Mouse (Mus musculus): ENCODE data around the gene Osbpl7.

Gene Osbpl7

GRCm38 (mm10) chr11:97050216-97050943 is at the start of gene Osbpl7:
Gene Osbpl7, plus strand, starts transcription at chr11:97050628.
- peak; percentile 78 for DNase-seq

GRCm38 (mm10) chr11:97003170-97003569 is 47.3 kb upstream of the Osbpl7 start:
- DNase-seq = no peak

DNA sequence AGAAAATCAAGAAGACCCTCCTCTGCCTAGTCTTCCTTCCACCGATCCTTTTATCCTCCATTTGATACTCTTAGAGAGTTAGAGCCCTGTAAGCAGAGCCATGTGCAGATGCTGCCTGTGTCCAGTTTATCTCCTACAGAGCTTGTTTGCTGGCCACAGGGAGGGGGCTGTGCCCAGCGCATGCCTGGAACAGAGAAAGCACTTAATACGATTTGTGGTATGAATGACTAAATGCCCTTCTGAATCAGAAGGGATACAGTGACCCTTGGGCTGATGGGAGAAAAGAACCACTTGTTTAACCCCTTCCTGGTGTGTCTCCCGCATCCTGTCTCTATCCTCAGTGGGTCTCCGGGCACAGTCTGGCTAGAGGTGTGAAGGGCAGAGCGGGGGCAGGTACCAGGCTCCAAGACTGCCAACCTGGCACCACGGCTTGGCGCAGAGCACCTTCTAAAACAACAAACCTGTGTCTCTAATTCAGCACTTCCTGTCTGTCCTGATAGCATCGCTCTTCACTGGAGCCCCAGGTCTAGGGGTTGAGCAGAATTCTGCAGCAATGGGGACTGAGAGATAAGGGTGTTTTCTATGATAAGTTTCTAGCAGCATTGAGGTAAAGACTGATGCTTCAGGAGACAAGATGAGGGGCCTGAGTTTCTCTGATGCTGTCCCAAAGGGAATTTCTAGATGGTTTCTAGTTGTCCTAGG is 43.2 kb upstream of the Osbpl7 start:
- no peak for DNase-seq

DNA sequence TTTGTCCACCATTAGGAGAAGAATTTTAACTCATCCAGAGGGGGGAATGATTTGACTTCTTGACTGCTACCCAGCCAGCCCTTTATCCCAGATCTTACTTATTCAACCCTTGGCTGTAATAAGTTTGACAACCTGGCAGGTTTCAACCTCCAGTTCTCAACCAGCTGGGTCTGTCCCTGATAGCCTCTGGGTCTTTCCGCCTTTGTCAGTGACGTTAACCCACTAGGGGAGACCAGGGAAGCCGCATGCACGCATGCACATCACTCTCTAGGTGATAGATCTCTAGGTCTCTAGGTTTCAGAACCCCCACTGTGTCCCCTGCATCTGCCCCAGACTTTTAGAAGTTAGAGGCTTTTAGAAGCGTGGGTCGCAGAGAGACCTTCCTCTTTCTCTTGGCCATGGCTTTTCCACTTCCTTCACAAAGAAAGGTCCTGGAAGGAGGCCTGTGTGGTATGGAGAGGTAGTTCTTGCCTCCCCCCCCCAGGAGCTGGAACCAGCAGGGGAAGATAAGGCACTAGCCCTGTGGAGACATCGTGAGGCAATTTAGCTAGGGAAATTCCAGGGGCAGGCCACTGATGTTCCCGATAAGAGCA is 41.1 kb upstream of the Osbpl7 start:
- DNase-seq = no peak

GRCm38 (mm10) chr11:97013121-97013670 is 37.2 kb upstream of the Osbpl7 start, which contains the start of gene Sp6:
Gene Sp6, plus strand, starts transcription at chr11:97013394.
- no peak for DNase-seq

DNA sequence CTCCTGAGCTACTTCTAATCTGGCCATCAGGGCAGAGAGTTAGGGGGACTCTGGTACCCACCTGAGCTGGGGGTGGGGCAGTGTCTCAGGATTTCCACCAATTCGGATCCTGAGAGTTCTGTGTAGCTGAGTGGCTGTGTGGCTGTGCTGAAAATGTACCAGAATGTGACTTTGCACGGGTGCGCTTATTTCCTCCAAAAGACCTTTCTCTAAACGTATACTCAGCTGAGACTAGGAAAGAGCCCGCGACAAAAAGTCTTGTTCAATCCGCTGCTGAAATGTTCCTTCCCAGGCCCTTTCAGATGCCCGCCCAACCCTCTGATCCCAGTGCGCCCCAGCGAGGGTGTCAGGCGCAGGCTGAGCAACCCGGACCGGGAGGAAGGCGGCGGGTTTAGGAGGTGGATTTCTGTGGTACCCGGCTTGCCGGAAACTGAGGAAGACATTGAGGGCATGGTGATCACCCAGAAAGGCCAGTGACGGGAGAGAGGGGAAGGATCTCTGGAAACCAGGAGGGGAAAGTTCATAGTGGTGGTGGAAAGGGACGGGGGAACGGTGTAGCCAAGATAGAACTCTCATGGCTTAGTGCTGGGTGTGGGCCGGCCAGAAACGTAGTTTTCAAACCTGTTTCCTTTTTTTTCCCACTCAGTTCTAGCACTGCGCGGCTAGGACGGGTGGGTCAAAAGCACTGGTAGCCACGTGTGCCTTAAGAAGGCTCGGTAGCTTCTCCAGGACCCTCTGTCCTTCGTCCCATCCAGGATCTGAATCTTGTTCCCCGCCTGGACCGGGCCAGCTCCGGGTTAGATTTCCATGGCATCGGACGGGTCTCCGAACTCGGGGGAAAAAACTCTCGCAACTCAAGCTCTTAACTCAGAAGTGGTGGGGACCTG is 32.5 kb upstream of the Osbpl7 start:
- DNase-seq = no peak

DNA sequence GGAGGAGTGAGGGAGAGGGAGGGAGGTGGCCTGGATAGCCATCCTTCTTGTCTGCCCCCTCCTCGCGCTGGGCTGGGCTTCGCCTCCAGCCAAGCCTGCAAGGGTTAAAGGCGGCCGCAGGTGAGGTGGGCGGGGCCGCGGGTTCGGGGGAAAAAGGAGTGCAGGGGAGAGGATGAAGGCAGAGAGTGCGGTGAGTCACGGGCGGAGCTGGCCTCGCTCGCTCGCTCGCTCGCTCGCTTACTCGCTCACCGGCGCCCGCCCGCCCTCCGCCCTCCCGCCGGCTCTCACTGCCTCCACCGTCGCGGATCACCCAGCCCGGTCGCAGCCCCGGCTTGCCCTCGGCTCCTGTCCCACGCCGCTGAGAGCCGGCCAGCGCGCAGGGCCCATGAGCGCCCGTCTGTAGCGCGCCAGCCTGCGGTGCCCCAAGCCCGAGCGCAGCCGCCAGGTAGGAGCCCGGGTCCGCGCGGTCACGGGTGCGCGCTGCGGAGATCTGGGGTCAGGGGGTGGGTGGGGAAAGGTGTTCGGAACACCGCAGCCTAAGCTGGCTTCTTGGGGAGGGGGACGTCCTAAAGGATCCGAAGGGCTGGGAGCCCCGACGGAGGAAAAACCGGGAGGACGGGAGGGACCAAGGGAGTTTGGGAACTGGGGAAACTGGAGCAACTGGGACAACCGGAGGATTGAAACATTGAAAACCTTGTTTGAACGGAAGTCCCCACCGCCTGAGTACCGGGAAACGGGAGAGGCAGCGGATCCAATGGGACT is 31.7 kb upstream of the Osbpl7 start:
- DNase-seq = no peak

DNA sequence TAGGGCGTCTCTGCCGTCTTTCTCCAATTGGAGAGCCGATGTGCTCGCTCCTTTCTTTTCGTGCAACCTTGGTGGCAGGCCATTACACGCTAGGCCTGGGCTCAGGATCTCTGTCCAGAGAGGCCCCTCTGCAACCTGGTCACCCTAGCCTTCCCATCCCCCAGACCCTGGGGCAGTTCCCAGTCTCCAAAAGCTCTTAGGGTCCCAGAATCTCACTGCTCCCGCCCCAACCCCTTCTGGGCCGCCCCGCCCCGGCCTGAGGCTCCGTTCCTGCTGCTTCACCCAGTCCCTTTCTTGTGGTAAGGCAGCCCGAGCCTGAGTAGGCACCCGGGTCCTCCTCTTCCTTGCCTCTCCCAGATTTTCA is 31.1 kb upstream of the Osbpl7 start:
- no peak for DNase-seq

DNA sequence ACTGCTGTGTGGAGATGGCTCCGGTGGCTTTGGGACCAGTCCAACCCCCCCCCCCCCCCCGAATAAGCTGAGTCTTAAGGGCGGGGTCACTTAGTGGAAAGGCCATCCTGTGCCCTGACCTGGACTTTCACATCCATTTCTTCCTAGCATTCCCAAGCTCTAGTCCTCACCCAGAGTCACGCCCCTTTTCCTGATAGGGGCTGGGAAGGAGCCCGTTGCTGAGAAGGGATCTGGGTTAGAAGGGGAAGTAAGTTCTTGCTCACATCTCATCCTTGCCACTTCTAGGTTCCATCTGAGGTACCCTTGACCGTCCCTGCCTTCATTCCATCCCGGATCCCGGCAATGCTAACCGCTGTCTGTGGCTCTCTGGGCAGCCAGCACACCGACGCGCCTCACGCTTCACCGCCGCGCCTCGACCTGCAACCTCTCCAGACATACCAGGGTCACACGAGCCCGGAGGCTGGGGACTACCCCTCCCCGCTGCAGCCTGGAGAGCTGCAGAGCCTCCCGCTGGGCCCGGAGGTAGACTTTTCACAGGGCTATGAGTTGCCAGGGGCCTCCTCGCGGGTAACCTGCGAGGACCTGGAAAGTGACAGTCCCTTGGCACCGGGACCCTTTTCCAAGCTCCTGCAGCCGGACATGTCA is 29.2 kb upstream of the Osbpl7 start:
- no peak for DNase-seq

DNA sequence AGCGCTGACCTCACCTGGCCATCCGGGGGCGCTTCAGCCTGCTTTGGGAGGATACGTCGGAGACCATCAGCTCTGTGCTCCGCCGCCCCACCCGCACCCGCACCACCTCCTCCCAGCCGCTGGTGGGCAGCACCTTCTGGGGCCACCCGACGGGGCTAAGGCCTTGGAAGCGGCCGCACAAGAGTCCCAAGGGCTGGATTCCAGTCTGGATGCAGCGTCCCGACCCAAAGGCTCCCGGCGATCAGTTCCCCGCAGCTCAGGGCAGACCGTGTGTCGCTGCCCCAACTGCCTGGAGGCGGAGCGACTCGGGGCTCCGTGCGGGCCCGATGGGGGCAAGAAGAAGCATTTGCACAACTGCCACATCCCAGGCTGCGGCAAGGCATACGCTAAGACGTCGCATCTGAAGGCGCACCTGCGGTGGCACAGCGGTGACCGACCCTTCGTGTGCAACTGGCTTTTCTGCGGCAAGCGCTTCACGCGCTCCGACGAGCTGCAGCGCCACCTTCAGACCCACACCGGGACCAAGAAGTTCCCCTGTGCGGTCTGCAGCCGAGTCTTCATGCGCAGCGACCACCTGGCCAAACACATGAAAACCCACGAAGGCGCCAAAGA is 28.4 kb upstream of the Osbpl7 start:
- peak; percentile 75 for DNase-seq

- no peak for DNase-seq
Observed at GRCm38 (mm10) chr11:97024977-97025376, 25.5 kb upstream of the Osbpl7 start.

GRCm38 (mm10) chr11:97025721-97026344 is 24.6 kb upstream of the Osbpl7 start:
- peak; percentile 88 for DNase-seq

DNA sequence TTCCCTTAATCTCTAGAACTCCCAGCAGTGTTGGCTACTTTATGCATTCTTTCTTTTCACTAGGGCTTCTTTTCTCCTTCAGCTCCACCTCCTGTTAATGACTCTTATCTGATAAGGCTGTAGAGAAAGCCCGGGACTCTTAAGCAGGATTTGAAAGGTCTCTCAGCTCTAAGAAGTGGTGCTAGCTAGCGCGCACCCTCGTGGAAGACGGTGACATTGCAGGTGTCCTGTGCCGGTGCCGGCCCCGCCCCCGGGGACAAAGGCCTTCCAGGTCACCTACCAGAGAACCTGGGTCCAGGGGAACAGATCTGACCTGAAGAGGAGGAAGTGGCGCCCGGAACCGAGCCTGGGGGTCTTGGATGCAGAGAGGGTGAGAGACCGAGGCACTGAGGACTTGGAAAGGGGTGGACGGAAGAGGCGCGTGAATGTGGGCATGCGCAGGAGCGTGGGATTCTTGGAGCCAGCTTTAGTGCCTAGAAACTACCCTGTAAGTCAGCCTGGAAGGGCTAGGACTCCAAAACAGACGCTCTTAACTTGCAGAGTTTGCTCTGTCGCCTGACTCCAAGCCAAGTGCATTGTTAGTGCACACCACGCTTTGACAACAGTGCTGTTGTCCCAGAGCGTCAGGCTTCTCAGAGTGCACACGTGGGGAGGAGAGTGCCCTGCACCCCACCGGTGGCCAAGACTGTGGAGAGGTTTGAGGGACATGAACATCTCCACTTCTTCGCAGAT is 20.6 kb upstream of the Osbpl7 start, which contains the start of gene Scrn2:
Scrn2 (plus strand) TSS at position 253 of the 732 bp plus-strand sequence.
- DNase-seq = peak; percentile 67

DNA sequence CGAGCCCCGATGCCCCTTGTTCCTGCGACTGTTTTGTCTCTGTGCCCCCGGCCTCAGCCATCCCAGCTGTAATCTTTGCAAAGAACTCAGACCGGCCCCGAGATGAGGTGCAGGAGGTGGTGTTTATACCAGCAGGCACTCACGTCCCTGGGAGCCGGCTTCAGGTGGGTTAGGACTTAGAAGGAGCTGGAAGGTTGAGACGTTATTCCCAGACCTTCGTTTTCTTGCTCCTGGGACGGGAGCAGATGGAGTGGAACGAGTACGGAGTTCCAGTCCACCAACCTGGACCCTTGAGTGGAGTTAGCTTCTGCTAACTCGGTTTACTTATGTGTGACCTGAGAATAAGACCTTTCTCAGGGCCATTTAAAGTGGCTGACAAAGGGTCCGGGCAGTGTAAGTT is 20.0 kb upstream of the Osbpl7 start:
- DNase-seq = no peak

DNA sequence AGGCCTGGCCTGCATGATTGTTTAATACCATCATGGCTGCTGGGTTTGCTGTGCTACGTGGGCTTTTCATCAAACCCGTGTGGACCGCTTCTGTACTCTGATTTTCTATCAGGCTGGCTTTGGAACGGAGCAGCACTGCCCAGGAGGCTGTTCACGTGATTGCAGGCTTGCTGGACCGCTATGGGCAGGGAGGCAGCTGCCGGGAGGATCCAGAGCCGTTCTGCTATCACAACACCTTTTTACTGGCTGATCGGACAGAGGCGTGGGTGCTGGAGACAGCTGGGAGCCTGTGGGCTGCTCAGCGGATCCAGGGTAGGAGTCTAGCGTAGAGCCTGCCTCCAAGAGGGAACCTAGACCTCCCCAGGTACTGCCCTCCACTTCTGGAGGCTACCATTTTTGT is 18.5 kb upstream of the Osbpl7 start:
- no peak for DNase-seq

DNA sequence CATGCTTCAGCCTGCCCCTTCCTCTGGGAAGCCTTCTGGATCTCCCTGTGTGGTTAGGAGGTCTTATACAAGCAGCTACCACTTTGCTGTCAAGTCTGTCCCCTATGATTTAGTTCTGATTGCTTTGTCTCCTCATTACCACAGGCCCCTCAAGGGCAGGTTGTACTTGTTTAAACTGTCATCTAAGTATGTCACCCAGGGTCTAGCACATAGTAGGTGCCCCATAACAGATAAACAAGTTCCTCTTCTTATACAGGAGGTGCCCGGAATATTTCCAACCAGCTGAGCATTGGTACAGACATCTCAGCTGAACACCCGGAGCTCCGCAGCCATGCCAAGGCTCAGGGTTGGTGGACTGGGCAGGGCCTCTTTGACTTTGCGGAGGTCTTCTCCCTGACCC is 17.9 kb upstream of the Osbpl7 start:
- DNase-seq = no peak

GRCm38 (mm10) chr11:97033781-97034180 is 16.6 kb upstream of the Osbpl7 start:
- DNase-seq = no peak

GRCm38 (mm10) chr11:97036141-97036540 is 14.3 kb upstream of the Osbpl7 start:
- no peak for DNase-seq

- DNase-seq = no peak
Observed at GRCm38 (mm10) chr11:97038881-97039280, 11.5 kb upstream of the Osbpl7 start.

Measured in right cerebral cortex, postnatal 14 days (tissue).